Mouse (Mus musculus) heart, postnatal 0 days (tissue): ENCODE measurements around the gene Dnm3. TPM values are rescaled to one million over a fixed set of nuclear protein-coding genes. Genes with fewer than 3 reads are reported as not detected.

ENCODE experiments used
- ATAC-seq: fragments of 200-750 bp; cut with Nextera tagmentation; 2 replicates; pipeline ENCODE4 v1.8.0; 2017; ENCODE audit warnings: low read depth, moderate number of reproducible peaks, moderate library complexity; ENCODE audit not compliant: insufficient read depth
- DNase-seq: peaks from one replicate; pipeline ENCODE4 v3.0.0-alpha.2; 2016; ENCODE audit warnings: low spot score
- H3K27ac ChIP-seq: fragments of 300-500 bp; sonication (generic); 2 replicates; pipeline ENCODE4 v1.5.1; 2014; ENCODE audit warnings: low read depth, mild to moderate bottlenecking
- H3K27me3 ChIP-seq: fragments of 300-500 bp; sonication (generic); 2 replicates; pipeline ENCODE4 v1.6.1; 2014; ENCODE audit warnings: low read length, mixed read lengths; ENCODE audit not compliant: control insufficient read depth, insufficient read depth
- H3K36me3 ChIP-seq: fragments of 300-500 bp; sonication (generic); replicated peaks from 2 replicates; pipeline ENCODE4 v1.6.1; 2014; ENCODE audit warnings: low read length, mixed read lengths; ENCODE audit not compliant: control insufficient read depth, insufficient read depth
- H3K4me1 ChIP-seq: fragments of 300-500 bp; sonication (generic); 2 replicates; pipeline ENCODE4 v1.6.1; 2014; ENCODE audit warnings: antibody characterized with exemption; ENCODE audit not compliant: control insufficient read depth, insufficient read depth
- H3K4me2 ChIP-seq: fragments of 300-500 bp; sonication (generic); 2 replicates; pipeline ENCODE4 v1.6.1; 2014; ENCODE audit warnings: low read depth, mild to moderate bottlenecking, low read length, moderate library complexity
- H3K4me3 ChIP-seq: fragments of 300-500 bp; sonication (generic); 2 replicates; pipeline ENCODE4 v1.5.1; 2014; ENCODE audit warnings: low read depth, low read length
- H3K9ac ChIP-seq: fragments of 300-500 bp; sonication (generic); replicated peaks from 2 replicates; pipeline ENCODE4 v1.6.1; 2014; ENCODE audit warnings: low read depth, low read length, mixed read lengths
- H3K9me3 ChIP-seq: fragments of 300-500 bp; sonication (generic); replicated peaks from 2 replicates; pipeline ENCODE4 v1.6.1; 2016; ENCODE audit warnings: low read length; ENCODE audit not compliant: control insufficient read depth
- CTCF ChIP-seq: IDR thresholded peaks from 2 replicates; pipeline ENCODE4 v1.5.1; 2016; ENCODE audit warnings: antibody characterized with exemption, control low read depth, low read depth
- EP300 ChIP-seq: IDR thresholded peaks from 2 replicates; pipeline ENCODE4 v1.6.1; 2016; ENCODE audit warnings: antibody characterized with exemption, low read depth
- WGBS: fragments of 180-500 bp; shearing (Covaris S2); extraction: QIAGEN DNeasy Blood & Tissue Kit; methylation state at CpG from one replicate; pipeline ENCODE4 v1.1.7; 2014; 5-methylcytosine and 5-hydroxymethylcytosine counted together
- polyA plus RNA-seq: library from polyadenylated mRNA; unstranded; fragments of >200 nt; fragmentation: Nextera tagmentation; extraction: Ambion mirVana; gene quantifications from 2 replicates; pipeline ENCODE4 v1.2.1, GENCODE M21; 2015
- total RNA-seq: library from RNA; depleted of rRNA; stranded (reverse); fragments of >200 nt; gene quantifications from 2 replicates; pipeline ENCODE4 v1.2.3, GENCODE M21; 2014; ENCODE audit warnings: low replicate concordance

The Dnm3 gene
- total and polyA plus RNA-seq, 2 experiments from 2014 or later: 1.9 to 2.4 TPM

DNA sequence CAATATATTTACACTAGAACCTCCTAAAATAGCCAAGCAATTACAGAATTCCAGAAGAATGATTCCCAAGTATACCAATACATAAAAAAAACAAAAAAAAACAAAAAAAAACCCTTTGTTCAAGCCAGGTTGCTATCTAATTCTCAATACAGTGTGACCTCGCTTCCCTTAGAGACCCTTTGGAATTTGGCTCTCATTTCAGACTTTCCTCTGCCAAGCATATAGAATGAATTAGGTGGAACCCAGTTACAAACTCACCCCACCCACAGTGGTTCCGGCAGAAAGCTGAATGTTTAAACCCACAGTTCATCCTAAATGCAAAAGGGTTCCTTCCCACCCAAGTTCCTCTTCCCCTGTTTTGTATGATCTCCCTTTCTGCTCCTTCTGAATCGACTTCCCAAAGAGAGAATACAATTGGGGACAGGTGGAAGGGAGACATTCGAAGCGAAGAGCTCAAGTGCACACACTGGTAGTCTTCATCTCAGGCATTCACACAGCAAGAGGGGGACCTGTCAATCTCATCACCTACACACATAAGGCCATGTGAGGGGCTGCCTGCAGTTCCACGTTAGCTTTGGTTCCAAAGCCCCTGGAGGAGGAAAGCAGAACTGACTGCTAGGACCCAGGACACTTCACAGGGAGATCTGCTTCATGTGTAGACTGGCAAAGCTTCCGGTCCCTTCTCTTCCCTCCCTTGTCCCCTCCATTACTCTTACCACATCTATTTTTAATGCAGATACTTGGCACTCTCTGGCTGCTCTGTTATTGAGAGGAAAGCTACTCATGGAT lies 296.5 kb downstream of the Dnm3 start:
- 55% methylated on average over 7 of the region's 7 CpGs for WGBS
- peak; percentile 4 for DNase-seq

DNA sequence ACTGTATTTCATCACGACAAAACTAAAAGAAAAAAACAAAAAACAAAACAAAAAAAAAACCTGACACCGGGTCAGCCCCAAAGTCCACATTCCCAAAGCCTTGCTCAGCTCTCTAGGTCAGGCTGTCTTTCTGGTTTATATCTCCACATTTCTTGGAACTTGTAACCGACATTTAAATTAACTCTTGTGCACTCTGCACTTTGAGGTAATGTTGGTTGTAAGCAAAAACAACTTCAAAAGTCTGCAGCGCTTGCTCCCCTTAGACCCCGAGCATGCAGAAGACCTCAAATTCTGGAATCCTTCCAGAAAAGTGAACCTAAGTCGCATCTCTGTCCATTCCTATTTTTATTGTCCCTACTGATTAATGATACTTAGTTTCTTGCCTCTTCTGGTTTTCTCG lies 297.4 kb downstream of the Dnm3 start:
- H3K4me1 ChIP-seq: peaks cover 22% of the 10 kb centered on the region
- H3K36me3 ChIP-seq: no peaks in the 10 kb centered on the region
- ATAC-seq (no peak), DNase-seq (no peak)
- no peak overlapping the region for H3K9ac ChIP-seq
- no peak overlapping the region for H3K4me3 ChIP-seq
- H3K4me2 ChIP-seq: no peak overlapping the region
- WGBS: 54% methylated on average over 7 of the region's 7 CpGs
- TF ChIP-seq EP300: no peak
- TF ChIP-seq CTCF: no peak
- H3K27ac ChIP-seq: no peak overlapping the region
- no peaks in the 10 kb centered on the region for H3K9me3 ChIP-seq
- H3K27me3 ChIP-seq: no peaks in the 10 kb centered on the region

More for the DNA sequence above, 296.5 kb downstream of the Dnm3 start:
- Histone ChIP-seq H3K4me2 (no peak overlapping the region), H3K27ac (no peak overlapping the region), H3K9ac (no peak overlapping the region), H3K9me3 (no peaks in the 10 kb centered on the region), H3K4me3 (no peak overlapping the region), H3K4me1 (peaks cover 31% of the 10 kb centered on the region), H3K36me3 (no peaks in the 10 kb centered on the region), H3K27me3 (no peaks in the 10 kb centered on the region)
- no peak for ATAC-seq
- no peak for TF ChIP-seq CTCF

DNA sequence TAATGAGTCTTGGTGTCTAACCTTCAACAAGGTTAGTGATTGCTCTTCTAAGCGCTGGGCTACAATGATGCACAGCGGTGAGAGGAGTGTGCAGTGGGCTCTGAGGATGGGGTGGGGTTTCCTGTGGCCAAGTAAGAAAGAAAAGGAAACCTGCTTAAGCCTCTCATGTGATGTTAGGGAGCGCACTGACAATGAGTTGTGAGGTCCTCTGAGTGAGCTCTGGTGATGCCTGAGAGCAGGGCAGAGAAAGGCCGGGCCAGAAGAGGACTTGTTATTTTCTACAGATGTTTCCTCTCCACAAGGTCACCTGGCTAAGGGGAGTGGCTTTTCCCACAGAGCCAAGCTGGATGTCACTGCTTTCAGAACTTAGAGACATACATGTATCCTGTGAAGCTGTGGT lies 298.4 kb downstream of the Dnm3 start:
- H3K27ac ChIP-seq: no peak overlapping the region
- WGBS: 74% methylated on average over 4 of the region's 4 CpGs
- no peaks in the 10 kb centered on the region for H3K9me3 ChIP-seq
- H3K9ac ChIP-seq: no peak overlapping the region
- DNase-seq (no peak), ATAC-seq (peak; percentile 30; the same call in 1 of the 2 replicates)
- H3K4me3 ChIP-seq: no peak overlapping the region
- H3K27me3 ChIP-seq: no peaks in the 10 kb centered on the region
- peaks cover 19% of the 10 kb centered on the region for H3K4me1 ChIP-seq
- H3K4me2 ChIP-seq: no peak overlapping the region
- no peaks in the 10 kb centered on the region for H3K36me3 ChIP-seq
- TF ChIP-seq EP300 (no peak), CTCF (no peak)

DNA sequence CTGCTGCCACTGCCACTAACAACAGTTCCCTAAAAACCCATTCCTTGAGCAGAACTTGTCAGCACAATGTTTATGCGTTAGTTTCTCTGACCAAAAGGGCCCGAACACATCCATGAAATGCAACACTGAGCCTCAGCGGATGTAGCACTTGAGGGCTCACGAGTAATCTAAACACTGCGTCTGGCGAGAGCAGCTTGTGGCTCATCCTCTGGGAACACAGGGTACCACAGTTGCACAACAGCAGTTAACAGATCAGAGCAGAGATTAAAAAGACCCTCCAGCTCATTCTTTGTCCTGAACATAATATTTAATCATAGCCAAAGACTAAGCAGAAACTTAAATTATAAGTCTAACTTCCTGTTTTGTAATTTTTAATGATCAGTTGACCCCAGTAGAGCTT lies 305.0 kb downstream of the Dnm3 start:
- DNase-seq: no peak
- Histone ChIP-seq H3K27me3 (no peaks in the 10 kb centered on the region), H3K9me3 (no peaks in the 10 kb centered on the region), H3K4me3 (no peak overlapping the region), H3K4me2 (no peak overlapping the region), H3K9ac (no peak overlapping the region), H3K4me1 (no peaks in the 10 kb centered on the region), H3K27ac (no peak overlapping the region), H3K36me3 (no peaks in the 10 kb centered on the region)
- no peak for TF ChIP-seq EP300
- TF ChIP-seq CTCF: no peak
- no peak for ATAC-seq
- WGBS: 63% methylated on average over 6 of the region's 6 CpGs

DNA sequence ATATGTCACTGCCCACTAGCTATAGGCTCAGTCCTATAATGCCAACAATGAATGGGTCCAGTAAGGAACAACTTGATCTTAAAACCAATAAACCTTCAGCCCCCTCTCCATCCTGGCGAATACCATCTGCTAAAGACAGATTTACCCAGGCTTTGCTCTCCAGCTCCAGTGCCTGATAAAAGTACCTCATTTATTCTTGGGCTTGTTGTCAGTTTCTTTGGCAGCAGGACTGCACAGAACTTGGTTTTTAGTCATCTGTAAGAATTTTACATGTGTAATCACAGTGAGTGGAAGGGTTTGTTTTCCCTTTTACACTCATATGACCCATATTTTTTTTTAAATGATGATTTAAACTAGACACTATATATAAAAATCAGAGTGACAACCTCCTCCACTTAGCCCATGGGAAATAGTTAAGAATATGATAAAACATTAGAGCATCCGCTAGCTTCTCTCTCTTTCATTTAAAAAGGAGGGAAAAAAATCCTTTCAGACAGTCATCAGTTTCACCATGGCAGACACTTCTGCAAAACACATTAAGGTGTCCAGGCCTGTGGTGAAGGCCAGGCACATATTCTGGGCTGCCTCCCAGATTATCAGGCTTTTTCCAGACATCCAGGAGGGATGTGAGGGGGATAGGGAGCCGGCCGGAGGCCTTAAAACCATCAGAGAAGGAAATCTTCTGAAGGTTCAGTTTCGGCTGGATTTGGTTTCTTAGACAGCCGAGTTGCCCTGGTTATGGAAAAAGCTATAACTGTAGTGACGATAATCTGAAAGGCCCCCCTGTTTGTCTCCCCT lies 313.9 kb downstream of the Dnm3 start:
- no peak overlapping the region for H3K9ac ChIP-seq
- no peaks in the 10 kb centered on the region for H3K4me1 ChIP-seq
- H3K36me3 ChIP-seq: no peaks in the 10 kb centered on the region
- H3K9me3 ChIP-seq: no peaks in the 10 kb centered on the region
- no peak for ATAC-seq
- WGBS: 66% methylated on average over 7 of the region's 7 CpGs
- TF ChIP-seq EP300 (no peak), CTCF (no peak)
- no peak for DNase-seq
- H3K27me3 ChIP-seq: no peaks in the 10 kb centered on the region
- H3K4me3 ChIP-seq: no peak overlapping the region
- H3K27ac ChIP-seq: 0 out of 2 replicates have a peak overlapping the region, but pooled peaks have one; percentile 15
- no peak overlapping the region for H3K4me2 ChIP-seq
